Mouse (Mus musculus) C2C12 (cell line): ENCODE data around the gene Rsph6a.

Experiments
- CEBPB ChIP-seq: IDR thresholded peaks from one replicate; pipeline ENCODE4 v1.6.1; 2011; ENCODE audit warnings: low read depth, mild to moderate bottlenecking, control low read depth, moderate library complexity
- CTCF ChIP-seq: IDR thresholded peaks from one replicate; pipeline ENCODE4 v1.5.1; 2011; ENCODE audit not compliant: control insufficient read depth, insufficient read depth, insufficient read length
- MAX ChIP-seq: IDR thresholded peaks from one replicate; pipeline ENCODE4 v1.6.1; 2011; ENCODE audit warnings: mild to moderate bottlenecking, control low read depth
- MYOD1 ChIP-seq: IDR thresholded peaks from one replicate; pipeline ENCODE4 v1.6.1; 2011; ENCODE audit warnings: low read depth; ENCODE audit not compliant: control insufficient read depth, insufficient read length
- USF1 ChIP-seq: IDR thresholded peaks from one replicate; pipeline ENCODE4 v1.6.1; 2011; ENCODE audit warnings: low read depth, mild to moderate bottlenecking, control low read depth, moderate library complexity

DNA sequence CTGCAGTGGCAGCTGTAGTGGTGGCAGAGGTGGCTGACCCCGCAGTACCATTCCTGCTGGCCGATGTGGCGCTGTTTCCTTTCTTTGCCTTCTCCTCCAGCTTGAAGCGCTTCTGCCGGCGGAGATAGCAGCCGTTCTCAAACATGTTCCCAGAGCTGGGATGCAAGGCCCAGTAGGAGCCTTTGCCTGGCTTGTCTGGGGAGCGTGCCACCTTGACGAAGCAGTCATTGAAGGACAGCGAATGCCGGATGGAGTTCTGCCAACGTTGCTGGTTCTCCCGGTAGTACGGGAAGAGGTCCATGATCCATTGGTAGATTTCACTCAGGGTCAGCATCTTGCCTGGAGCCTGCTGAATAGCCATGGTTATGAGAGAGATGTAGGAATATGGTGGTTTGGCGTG, 40.0 kb upstream of the Rsph6a start:
- TF ChIP-seq CEBPB (no peak), CTCF (no peak), USF1 (no peak), MYOD1 (no peak), MAX (no peak)
